Mouse (Mus musculus) neural tube, embryonic 11.5 days (tissue): ENCODE results near the gene Spaca4. TPM values are rescaled to one million over a fixed set of nuclear protein-coding genes. Genes with fewer than 3 reads are reported as not detected.

Experiments used
- ATAC-seq: fragments of 200-750 bp; cut with Nextera tagmentation; 2 replicates; pipeline ENCODE4 v1.8.0; 2017; ENCODE audit warnings: moderate number of reproducible peaks, mild to moderate bottlenecking, moderate TSS enrichment, moderate library complexity; ENCODE audit not compliant: insufficient read depth, low FRiP score, low TSS enrichment
- DNase-seq: peaks from one replicate; pipeline ENCODE4 v3.0.0-alpha.2; 2015; ENCODE audit warnings: low spot score
- H3K27ac ChIP-seq: fragments of 300-500 bp; sonication (generic); 2 replicates; pipeline ENCODE4 v1.5.1; 2014; ENCODE audit warnings: low read depth, mild to moderate bottlenecking, low read length
- H3K27me3 ChIP-seq: fragments of 300-500 bp; sonication (generic); 2 replicates; pipeline ENCODE4 v1.6.1; 2014; ENCODE audit warnings: mild to moderate bottlenecking, low read length, mixed read lengths; ENCODE audit not compliant: control insufficient read depth, insufficient read depth
- H3K36me3 ChIP-seq: fragments of 300-500 bp; sonication (generic); 2 replicates; pipeline ENCODE4 v1.6.1; 2014; ENCODE audit warnings: mild to moderate bottlenecking, low read length, moderate library complexity, mixed read lengths; ENCODE audit not compliant: control insufficient read depth, insufficient read depth
- H3K4me1 ChIP-seq: fragments of 300-500 bp; sonication (generic); 2 replicates; pipeline ENCODE4 v1.6.1; 2014; ENCODE audit warnings: low read length, mixed read lengths; ENCODE audit not compliant: control insufficient read depth, insufficient read depth
- H3K4me2 ChIP-seq: fragments of 300-500 bp; sonication (generic); 2 replicates; pipeline ENCODE4 v1.6.1; 2014; ENCODE audit warnings: low read depth, mild to moderate bottlenecking, moderate library complexity
- H3K4me3 ChIP-seq: fragments of 300-500 bp; sonication (generic); 2 replicates; pipeline ENCODE4 v1.5.1; 2014; ENCODE audit warnings: low read depth, low read length
- H3K9ac ChIP-seq: fragments of 300-500 bp; sonication (generic); 2 replicates; pipeline ENCODE4 v1.6.1; 2014; ENCODE audit warnings: mild to moderate bottlenecking, low read length
- H3K9me3 ChIP-seq: fragments of 300-500 bp; sonication (generic); 2 replicates; pipeline ENCODE4 v1.6.1; 2016; ENCODE audit warnings: low read length; ENCODE audit not compliant: control insufficient read depth
- WGBS: fragments of 180-500 bp; shearing (Covaris S2); extraction: QIAGEN DNeasy Blood & Tissue Kit; methylation state at CpG from one replicate; pipeline ENCODE4 v1.1.7; 2014; 5-methylcytosine and 5-hydroxymethylcytosine counted together
- polyA plus RNA-seq: library from polyadenylated mRNA; unstranded; fragments of >200 nt; fragmentation: Nextera tagmentation; extraction: Ambion mirVana; gene quantifications from 2 replicates; pipeline ENCODE4 v1.2.1, GENCODE M21; 2014

Spaca4 gene
- polyA plus RNA-seq, 1 experiment from 2014 or later = not detected

GRCm38 (mm10) chr7:45678513-45678912 is 47.1 kb downstream of the Spaca4 start:
- Histone ChIP-seq H3K9ac (no peak overlapping the region), H3K27me3 (no peaks in the 10 kb centered on the region), H3K4me2 (no peak overlapping the region), H3K4me1 (peaks cover 3% of the 10 kb centered on the region; the same call in 1 of the 2 replicates), H3K4me3 (no peak overlapping the region), H3K27ac (no peak overlapping the region), H3K9me3 (no peaks in the 10 kb centered on the region), H3K36me3 (no peaks in the 10 kb centered on the region)
- DNase-seq (no peak), ATAC-seq (no peak)
- WGBS = 93% methylated on average over 14 of the region's 14 CpGs

DNA sequence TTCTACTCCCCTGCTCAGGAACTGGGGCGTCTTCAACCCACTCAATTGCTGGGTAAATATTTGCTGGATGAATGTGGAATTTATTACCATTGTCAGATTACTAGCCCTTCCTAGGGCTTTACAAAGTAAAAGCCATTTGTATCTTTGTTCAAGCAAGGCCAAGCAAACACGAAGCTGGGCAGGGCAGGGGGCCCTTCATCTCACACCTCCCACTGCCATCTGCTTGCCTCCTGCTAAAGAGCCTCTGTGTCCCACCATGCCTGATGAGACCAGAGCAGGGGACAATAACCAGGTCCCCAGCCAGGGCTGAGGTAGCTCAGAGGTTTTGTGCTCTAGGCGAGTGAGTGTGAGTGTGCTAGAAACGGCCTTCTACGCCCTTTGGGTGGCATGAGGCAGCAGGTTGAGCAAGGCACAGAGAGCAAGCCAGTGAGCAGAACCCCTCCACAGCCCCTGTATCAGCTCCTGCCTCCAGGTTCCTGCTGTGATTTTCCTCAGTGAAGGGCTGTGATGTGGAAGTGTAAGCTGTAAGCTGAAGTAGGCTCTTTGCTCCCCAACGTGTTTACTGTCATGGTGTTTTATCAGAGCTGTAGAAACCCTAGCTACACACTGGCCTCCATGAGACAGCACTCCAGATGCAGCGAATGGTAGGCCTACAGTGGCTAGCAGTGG is 47.9 kb downstream of the Spaca4 start:
- H3K9ac ChIP-seq = no peak overlapping the region
- no peak overlapping the region for H3K4me2 ChIP-seq
- no peak overlapping the region for H3K27ac ChIP-seq
- no peaks in the 10 kb centered on the region for H3K36me3 ChIP-seq
- WGBS = 72% methylated on average over 7 of the region's 7 CpGs
- peaks cover 3% of the 10 kb centered on the region; the same call in 1 of the 2 replicates for H3K4me1 ChIP-seq
- ATAC-seq = no peak
- H3K9me3 ChIP-seq = no peaks in the 10 kb centered on the region
- no peak overlapping the region for H3K4me3 ChIP-seq
- DNase-seq = no peak
- H3K27me3 ChIP-seq = no peaks in the 10 kb centered on the region

Other genes with a start within 250 kb of the Spaca4 start
- gene Tulp2, start 243.9 kb downstream of the Spaca4 start, polyA plus RNA-seq = 0.26 and 0.57 TPM in 2 replicates
- not detected in 2 replicates for gene Gm45808, start 239.0 kb downstream of the Spaca4 start, polyA plus RNA-seq
- 2.8 and 2.9 TPM in 2 replicates for gene Dhdh, start 237.0 kb downstream of the Spaca4 start, polyA plus RNA-seq
- gene Nucb1, start 215.4 kb downstream of the Spaca4 start, polyA plus RNA-seq = 110 and 113 TPM in 2 replicates
- gene Ppp1r15a, start 199.5 kb downstream of the Spaca4 start, polyA plus RNA-seq = 16.0 and 17.7 TPM in 2 replicates
- gene Plekha4, start 199.5 kb downstream of the Spaca4 start, polyA plus RNA-seq = 1.3 and 2.3 TPM in 2 replicates
- 0.78 and 1.1 TPM in 2 replicates for gene Hsd17b14, start 170.9 kb downstream of the Spaca4 start, polyA plus RNA-seq
- 34.1 and 37.4 TPM in 2 replicates for gene Bcat2, start 155.7 kb downstream of the Spaca4 start, polyA plus RNA-seq
- gene Fgf21, start 110.3 kb downstream of the Spaca4 start, polyA plus RNA-seq = not detected in 2 replicates
- not detected in 2 replicates for gene Fut1, start 108.5 kb downstream of the Spaca4 start, polyA plus RNA-seq
- gene Izumo1, start 104.0 kb downstream of the Spaca4 start, polyA plus RNA-seq = not detected in 2 replicates
- 5.7 and 7.5 TPM in 2 replicates for gene Rasip1, start 98.3 kb downstream of the Spaca4 start, polyA plus RNA-seq
- 2.9 and 5.6 TPM in 2 replicates for gene Mamstr, start 85.8 kb downstream of the Spaca4 start, polyA plus RNA-seq
- 0.08 and 0.11 TPM in 2 replicates for gene Fut2, start 59.4 kb downstream of the Spaca4 start, polyA plus RNA-seq
- 1.1 and 1.4 TPM in 2 replicates for gene Ntn5, start 41.8 kb downstream of the Spaca4 start, polyA plus RNA-seq
- 1.7 and 2.1 TPM in 2 replicates for gene Sec1, start 31.4 kb downstream of the Spaca4 start, polyA plus RNA-seq
- gene Car11, start 26.0 kb downstream of the Spaca4 start, polyA plus RNA-seq = 11.5 and 12.4 TPM in 2 replicates
- gene Dbp, start 20.7 kb downstream of the Spaca4 start, polyA plus RNA-seq = 3.3 and 3.7 TPM in 2 replicates
- 929 and 960 TPM in 2 replicates for gene Rpl18, start 10.4 kb downstream of the Spaca4 start, polyA plus RNA-seq
- gene Sphk2, start 7.8 kb downstream of the Spaca4 start, polyA plus RNA-seq = 23.7 and 25.3 TPM in 2 replicates
- gene Fam83e, start 4.6 kb downstream of the Spaca4 start, polyA plus RNA-seq = 0.28 and 0.42 TPM in 2 replicates
- gene Lmtk3, start 57.9 kb upstream of the Spaca4 start, polyA plus RNA-seq = 3.8 and 4.3 TPM in 2 replicates
- gene Sult2b1, start 58.9 kb upstream of the Spaca4 start, polyA plus RNA-seq = 1.1 and 1.8 TPM in 2 replicates
- gene Cyth2, start 88.8 kb upstream of the Spaca4 start, polyA plus RNA-seq = 223 and 239 TPM in 2 replicates
- 0.88 and 1.4 TPM in 2 replicates for gene Kcnj14, start 99.0 kb upstream of the Spaca4 start, polyA plus RNA-seq
- gene Grwd1, start 105.1 kb upstream of the Spaca4 start, polyA plus RNA-seq = 69.8 and 76.5 TPM in 2 replicates
- gene Kdelr1, start 147.0 kb upstream of the Spaca4 start, polyA plus RNA-seq = 75.4 and 86.4 TPM in 2 replicates
- gene Grin2d, start 152.6 kb upstream of the Spaca4 start, polyA plus RNA-seq = 0.37 and 0.73 TPM in 2 replicates
- gene Syngr4, start 170.9 kb upstream of the Spaca4 start, polyA plus RNA-seq = 0.59 and 0.82 TPM in 2 replicates
- gene Tmem143, start 171.1 kb upstream of the Spaca4 start, polyA plus RNA-seq = 2.8 and 3.9 TPM in 2 replicates
- gene Emp3, start 195.6 kb upstream of the Spaca4 start, polyA plus RNA-seq = 20.3 and 24.6 TPM in 2 replicates
- 2.9 and 3.4 TPM in 2 replicates for gene Ccdc114, start 198.3 kb upstream of the Spaca4 start, polyA plus RNA-seq